Mouse (Mus musculus) forebrain, embryonic 10.5 days (tissue): ENCODE measurements around the gene Olfr282. TPM values are rescaled to one million over a fixed set of nuclear protein-coding genes. Genes with fewer than 3 reads are reported as not detected.

Source experiments
- DNase-seq: peaks from one replicate; pipeline ENCODE4 v3.0.0-alpha.2; 2017; ENCODE audit warnings: low spot score; ENCODE audit errors: extremely low spot score
- H3K27ac ChIP-seq: fragments of 300-500 bp; sonication (generic); 2 replicates; pipeline ENCODE4 v1.5.1; 2016; ENCODE audit warnings: mild to moderate bottlenecking
- H3K27me3 ChIP-seq: fragments of 300-500 bp; sonication (generic); 2 replicates; pipeline ENCODE4 v1.6.1; 2016; ENCODE audit warnings: mild to moderate bottlenecking; ENCODE audit not compliant: poor library complexity, severe bottlenecking
- H3K36me3 ChIP-seq: fragments of 300-500 bp; sonication (generic); replicated peaks from 2 replicates; pipeline ENCODE4 v1.6.1; 2016; ENCODE audit warnings: mild to moderate bottlenecking, moderate library complexity
- H3K4me1 ChIP-seq: fragments of 300-500 bp; sonication (generic); 2 replicates; pipeline ENCODE4 v1.6.1; 2016
- H3K4me3 ChIP-seq: fragments of 300-500 bp; sonication (generic); 2 replicates; pipeline ENCODE4 v1.5.1; 2016; ENCODE audit warnings: mild to moderate bottlenecking, moderate library complexity
- H3K9me3 ChIP-seq: fragments of 300-500 bp; sonication (generic); 2 replicates; pipeline ENCODE4 v1.6.1; 2016; ENCODE audit warnings: mild to moderate bottlenecking, moderate library complexity
- WGBS: fragments of 180-500 bp; shearing (Covaris S2); methylation state at CpG from one replicate; pipeline ENCODE4 v1.1.7; 2016; 5-methylcytosine and 5-hydroxymethylcytosine counted together
- polyA plus RNA-seq: library from polyadenylated mRNA; unstranded; fragments of >200 nt; fragmentation: Nextera tagmentation; extraction: Ambion mirVana; gene quantifications from 2 replicates; pipeline ENCODE4 v1.2.1, GENCODE M21; 2016

Olfr282 gene
- polyA plus RNA-seq, 1 experiment from 2014 or later = not detected

DNA sequence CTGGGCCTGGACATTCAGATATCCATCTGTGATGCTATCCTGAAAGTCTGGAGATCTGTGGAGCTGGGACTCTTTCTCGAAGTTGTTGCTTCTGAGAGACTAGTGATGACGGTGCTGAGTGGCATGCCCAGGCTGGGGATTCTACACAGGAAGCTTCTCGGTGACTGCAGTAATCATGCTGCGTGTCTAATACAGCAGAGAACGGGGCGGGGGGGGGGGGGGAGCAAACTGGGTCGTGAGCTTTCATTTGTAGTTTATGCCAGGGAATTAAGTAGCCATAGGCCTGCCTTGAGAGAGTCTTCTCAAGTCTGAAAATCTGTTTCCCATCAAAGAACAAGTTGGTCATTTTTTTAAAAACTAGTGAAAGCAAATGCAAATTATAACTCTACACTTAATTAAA, 12.9 kb upstream of the Olfr282 start:
- H3K4me1 ChIP-seq = no peaks in the 10 kb centered on the region
- no peak overlapping the region for H3K27ac ChIP-seq
- no peaks in the 10 kb centered on the region for H3K9me3 ChIP-seq
- 82% methylated on average over 7 of the region's 7 CpGs for WGBS
- no peaks in the 10 kb centered on the region for H3K36me3 ChIP-seq
- DNase-seq = no peak
- no peak overlapping the region for H3K4me3 ChIP-seq
- no peaks in the 10 kb centered on the region for H3K27me3 ChIP-seq

GRCm38 (mm10) chr15:98420897-98421296, 10.1 kb upstream of the Olfr282 start:
- H3K9me3 ChIP-seq = no peaks in the 10 kb centered on the region
- WGBS = 75% methylated on average over 4 of the region's 4 CpGs
- H3K4me1 ChIP-seq = peaks cover 15% of the 10 kb centered on the region; the same call in 1 of the 2 replicates
- no peak overlapping the region for H3K27ac ChIP-seq
- no peaks in the 10 kb centered on the region for H3K36me3 ChIP-seq
- no peaks in the 10 kb centered on the region for H3K27me3 ChIP-seq
- no peak for DNase-seq
- no peak overlapping the region for H3K4me3 ChIP-seq

DNA sequence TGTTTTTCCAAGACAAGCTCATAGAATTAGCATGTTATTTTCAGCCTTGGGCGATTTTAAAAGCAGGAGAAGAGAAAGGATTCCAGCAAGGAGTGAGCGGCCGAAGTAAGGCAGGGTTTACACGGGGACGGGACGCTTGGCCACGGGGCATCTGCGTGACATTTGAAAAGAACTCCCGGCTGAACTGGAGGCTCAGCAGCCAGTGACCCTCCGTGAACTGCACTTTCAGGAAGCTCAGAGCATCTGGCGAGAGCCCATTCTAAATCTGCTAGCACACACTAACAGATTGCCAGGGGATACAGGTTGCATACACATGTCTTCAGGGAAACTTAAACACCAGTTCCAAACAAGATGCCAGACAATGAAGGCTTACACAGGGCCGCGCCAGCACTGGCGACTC, 6.7 kb upstream of the Olfr282 start:
- 77% methylated on average over 14 of the region's 14 CpGs for WGBS
- no peaks in the 10 kb centered on the region for H3K27me3 ChIP-seq
- no peak for DNase-seq
- no peak overlapping the region for H3K4me3 ChIP-seq
- no peaks in the 10 kb centered on the region for H3K36me3 ChIP-seq
- H3K9me3 ChIP-seq = no peaks in the 10 kb centered on the region
- H3K27ac ChIP-seq = 0 out of 2 replicates have a peak overlapping the region, but pooled peaks have one; percentile 1
- H3K4me1 ChIP-seq = peaks cover 15% of the 10 kb centered on the region; the same call in 1 of the 2 replicates

GRCm38 (mm10) chr15:98424753-98425152, 6.3 kb upstream of the Olfr282 start:
- Histone ChIP-seq H3K27me3 (no peaks in the 10 kb centered on the region), H3K9me3 (no peaks in the 10 kb centered on the region), H3K27ac (0 out of 2 replicates have a peak overlapping the region, but pooled peaks have one; percentile 1), H3K4me1 (peaks cover 15% of the 10 kb centered on the region; the same call in 1 of the 2 replicates), H3K36me3 (no peaks in the 10 kb centered on the region), H3K4me3 (no peak overlapping the region)
- DNase-seq = no peak
- 75% methylated on average over 6 of the region's 6 CpGs for WGBS

GRCm38 (mm10) chr15:98425188-98425587, 5.8 kb upstream of the Olfr282 start:
- no peaks in the 10 kb centered on the region for H3K9me3 ChIP-seq
- H3K4me3 ChIP-seq = no peak overlapping the region
- DNase-seq = no peak
- no peak overlapping the region for H3K27ac ChIP-seq
- H3K36me3 ChIP-seq = no peaks in the 10 kb centered on the region
- H3K4me1 ChIP-seq = peaks cover 15% of the 10 kb centered on the region; the same call in 1 of the 2 replicates
- 92% methylated on average over 7 of the region's 7 CpGs for WGBS
- H3K27me3 ChIP-seq = no peaks in the 10 kb centered on the region

GRCm38 (mm10) chr15:98444561-98444960, 13.5 kb downstream of the Olfr282 start:
- no peak overlapping the region for H3K4me3 ChIP-seq
- no peak overlapping the region for H3K27ac ChIP-seq
- no peaks in the 10 kb centered on the region for H3K36me3 ChIP-seq
- DNase-seq = no peak
- H3K4me1 ChIP-seq = no peaks in the 10 kb centered on the region
- WGBS = 80% methylated on average over 3 of the region's 3 CpGs
- H3K27me3 ChIP-seq = no peaks in the 10 kb centered on the region
- H3K9me3 ChIP-seq = no peaks in the 10 kb centered on the region

GRCm38 (mm10) chr15:98448521-98448920, 17.5 kb downstream of the Olfr282 start:
- no peak for DNase-seq
- 59% methylated on average over 4 of the region's 4 CpGs for WGBS
- H3K4me1 ChIP-seq = no peaks in the 10 kb centered on the region
- no peaks in the 10 kb centered on the region for H3K27me3 ChIP-seq
- H3K9me3 ChIP-seq = no peaks in the 10 kb centered on the region
- H3K27ac ChIP-seq = no peak overlapping the region
- H3K4me3 ChIP-seq = no peak overlapping the region
- no peaks in the 10 kb centered on the region for H3K36me3 ChIP-seq

DNA sequence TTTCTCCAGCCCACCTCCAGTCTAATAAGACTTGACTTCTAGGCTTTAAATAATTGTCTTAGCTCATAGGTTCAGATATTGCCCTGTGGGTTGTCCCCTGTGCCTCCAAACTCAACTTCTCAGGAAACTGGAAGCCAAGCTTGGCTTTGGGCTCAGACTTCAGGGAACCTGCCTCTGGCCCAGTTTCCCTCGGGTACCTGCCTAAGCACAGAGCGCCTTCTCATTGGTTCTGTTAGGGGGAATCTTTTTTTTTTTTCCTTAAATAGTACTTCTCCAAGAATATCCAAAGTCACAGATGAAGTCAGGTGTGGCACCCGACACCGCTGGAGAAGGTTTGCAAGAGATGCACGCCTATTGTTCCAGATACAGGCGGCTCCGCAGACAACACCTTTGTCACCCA, 21.3 kb downstream of the Olfr282 start, which contains the start of gene Olfr281:
TSS of gene Olfr281 (plus strand) at position 301 of the 400 bp plus-strand sequence.
- no peak within 1 kb of the TSS for H3K27ac ChIP-seq
- H3K27me3 ChIP-seq = no peaks in the 10 kb centered on the region
- no peaks in the 10 kb centered on the region for H3K4me1 ChIP-seq
- 90% methylated on average over 7 of the region's 7 CpGs for WGBS
- H3K9me3 ChIP-seq = no peaks in the 10 kb centered on the region
- H3K4me3 ChIP-seq = no peak within 1 kb of the TSS
- DNase-seq = no peak
- H3K36me3 ChIP-seq = no peaks in the 10 kb centered on the region

GRCm38 (mm10) chr15:98469596-98469995, 38.6 kb downstream of the Olfr282 start, which contains the start of gene OR5BS1P:
Gene OR5BS1P, plus strand, starts transcription at chr15:98469896.
- WGBS = 91% methylated on average over 4 of the region's 4 CpGs
- Histone ChIP-seq H3K9me3 (no peaks in the 10 kb centered on the region), H3K27ac (no peak within 1 kb of the TSS)

GRCm38 (mm10) chr15:98471539-98471938, 40.5 kb downstream of the Olfr282 start:
- 90% methylated on average over 13 of the region's 13 CpGs for WGBS
- Histone ChIP-seq H3K4me3 (no peak overlapping the region), H3K27me3 (no peaks in the 10 kb centered on the region), H3K36me3 (no peaks in the 10 kb centered on the region), H3K27ac (no peak overlapping the region), H3K9me3 (no peaks in the 10 kb centered on the region), H3K4me1 (no peaks in the 10 kb centered on the region)
- no peak for DNase-seq

More at GRCm38 (mm10) chr15:98469596-98469995, 38.6 kb downstream of the Olfr282 start, which contains the start of gene OR5BS1P:
- Histone ChIP-seq H3K27me3 (no peaks in the 10 kb centered on the region), H3K4me3 (no peak within 1 kb of the TSS), H3K4me1 (no peaks in the 10 kb centered on the region), H3K36me3 (no peaks in the 10 kb centered on the region)
- no peak for DNase-seq

DNA sequence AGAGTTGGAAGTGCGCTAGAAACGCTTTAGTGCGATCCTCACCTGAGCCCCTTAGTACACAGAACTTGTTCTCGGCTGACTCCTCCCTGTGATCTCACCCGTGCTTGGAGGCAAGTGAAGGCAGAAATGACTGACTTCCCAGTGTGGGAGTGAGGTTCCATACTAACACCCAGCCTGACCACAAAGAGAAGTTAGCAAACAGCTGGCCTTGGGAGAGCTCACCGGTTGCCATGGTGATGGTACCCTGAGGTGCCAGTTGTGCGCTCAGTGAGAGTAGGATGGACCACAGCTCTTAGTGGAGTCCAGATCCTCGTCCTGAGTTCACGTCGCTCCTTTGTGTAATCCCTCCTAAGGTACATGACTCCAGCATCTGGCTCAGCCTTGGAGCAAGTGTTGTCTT, 43.9 kb downstream of the Olfr282 start:
- no peaks in the 10 kb centered on the region for H3K36me3 ChIP-seq
- H3K4me1 ChIP-seq = no peaks in the 10 kb centered on the region
- H3K27ac ChIP-seq = no peak overlapping the region
- H3K9me3 ChIP-seq = no peaks in the 10 kb centered on the region
- H3K4me3 ChIP-seq = no peak overlapping the region
- H3K27me3 ChIP-seq = no peaks in the 10 kb centered on the region
- WGBS = 87% methylated on average over 10 of the region's 10 CpGs
- DNase-seq = no peak

DNA sequence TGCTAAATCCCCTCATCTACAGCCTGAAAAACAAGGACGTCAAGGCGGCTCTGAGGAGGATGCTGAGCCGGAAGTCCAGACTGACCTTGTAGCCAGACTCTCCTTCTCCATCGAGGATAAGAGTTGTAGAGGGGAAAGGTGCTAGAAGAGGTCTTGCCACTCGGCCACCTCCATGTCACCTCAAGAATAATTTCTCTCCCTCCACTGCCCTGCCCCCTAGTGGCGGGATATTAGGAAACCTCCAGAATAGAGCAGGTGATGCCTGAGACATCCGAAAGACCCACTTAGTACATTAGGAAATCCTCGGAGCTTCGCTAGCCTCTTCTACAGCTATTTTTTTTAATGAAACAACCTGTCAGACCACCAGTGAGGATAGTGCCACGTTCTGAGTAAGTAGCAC, 44.4 kb downstream of the Olfr282 start:
- no peaks in the 10 kb centered on the region for H3K9me3 ChIP-seq
- no peak overlapping the region for H3K4me3 ChIP-seq
- no peaks in the 10 kb centered on the region for H3K36me3 ChIP-seq
- no peaks in the 10 kb centered on the region for H3K27me3 ChIP-seq
- peak; percentile 21 for DNase-seq
- H3K27ac ChIP-seq = no peak overlapping the region
- H3K4me1 ChIP-seq = no peaks in the 10 kb centered on the region
- 59% methylated on average over 10 of the region's 10 CpGs for WGBS

GRCm38 (mm10) chr15:98476281-98476680, 45.3 kb downstream of the Olfr282 start:
- no peaks in the 10 kb centered on the region for H3K9me3 ChIP-seq
- 82% methylated on average over 5 of the region's 5 CpGs for WGBS

More at GRCm38 (mm10) chr15:98476281-98476680, 45.3 kb downstream of the Olfr282 start:
- H3K27ac ChIP-seq = no peak overlapping the region
- H3K4me1 ChIP-seq = no peaks in the 10 kb centered on the region
- no peak overlapping the region for H3K4me3 ChIP-seq
- H3K27me3 ChIP-seq = no peaks in the 10 kb centered on the region
- no peak for DNase-seq
- H3K36me3 ChIP-seq = no peaks in the 10 kb centered on the region
